Mouse (Mus musculus) MEL (cell line): Measurements from ENCODE around the gene Impad1.

Experiments
- CHD2 ChIP-seq: IDR thresholded peaks from 2 replicates; pipeline ENCODE4 v1.6.1; 2011; ENCODE audit warnings: low read length, improper control_type of control experiment
- CTCF ChIP-seq, 3 experiments: IDR thresholded peaks in 2 of 3; conservative IDR thresholded peaks in 1 of 3; 2 replicates each; pipeline ENCODE4 v1.5.1; 2011 to 2012; ENCODE audit warnings: low read length in 3 of 3, low read depth in 2 of 3, mild to moderate bottlenecking in 2 of 3, improper control_type of control experiment in 1 of 3, inconsistent platforms in 1 of 3, mixed read lengths in 1 of 3, moderate library complexity in 1 of 3; ENCODE audit not compliant: control insufficient read depth in 1 of 3, insufficient read depth in 1 of 3, poor library complexity in 1 of 3, severe bottlenecking in 1 of 3
- E2F4 ChIP-seq: IDR thresholded peaks from 2 replicates; pipeline ENCODE4 v1.6.1; 2011; ENCODE audit warnings: low read depth, low read length, improper control_type of control experiment, borderline replicate concordance
- ELF1 ChIP-seq: IDR thresholded peaks from 2 replicates; pipeline ENCODE4 v1.6.1; 2014; ENCODE audit warnings: low read depth, mild to moderate bottlenecking, inconsistent platforms, low read length, improper control_type of control experiment, moderate library complexity
- EP300 ChIP-seq, 2 experiments: IDR thresholded peaks; 2 replicates each; pipeline ENCODE4 v1.6.1; 2011; ENCODE audit warnings: improper control_type of control experiment in 2 of 2, low read length in 2 of 2, low read depth in 1 of 2, mild to moderate bottlenecking in 1 of 2
- JUND ChIP-seq: IDR thresholded peaks from 2 replicates; pipeline ENCODE4 v1.6.1; 2011; ENCODE audit warnings: low read depth, mild to moderate bottlenecking, improper control_type of control experiment, low read length
- MAX ChIP-seq: IDR thresholded peaks from 2 replicates; pipeline ENCODE4 v1.6.1; 2011; ENCODE audit warnings: low read length, improper control_type of control experiment
- MYB ChIP-seq: IDR thresholded peaks from 2 replicates; pipeline ENCODE4 v1.6.1; 2011; ENCODE audit warnings: mild to moderate bottlenecking, low read depth, low read length, improper control_type of control experiment
- POLR2A ChIP-seq, 2 experiments: IDR thresholded peaks; 2 replicates each; pipeline ENCODE4 v1.6.1; 2011 to 2012; ENCODE audit warnings: low read length in 2 of 2, mild to moderate bottlenecking in 2 of 2, control low read depth in 1 of 2, improper control_type of control experiment in 1 of 2, low read depth in 1 of 2, moderate library complexity in 1 of 2; ENCODE audit not compliant: control insufficient read depth in 1 of 2, insufficient read depth in 1 of 2, poor library complexity in 1 of 2
- POLR2AphosphoS2 ChIP-seq: IDR thresholded peaks from 2 replicates; pipeline ENCODE4 v1.6.1; 2011; ENCODE audit warnings: low read length, improper control_type of control experiment
- TAL1 ChIP-seq: IDR thresholded peaks from 2 replicates; pipeline ENCODE4 v1.6.1; 2012; ENCODE audit warnings: mild to moderate bottlenecking, inconsistent platforms, low read length, moderate library complexity, mixed read lengths
- TBP ChIP-seq: IDR thresholded peaks from 2 replicates; pipeline ENCODE4 v1.8.0; 2011; ENCODE audit warnings: low read depth, low read length, improper control_type of control experiment
- USF1 ChIP-seq: IDR thresholded peaks from 2 replicates; pipeline ENCODE4 v1.6.1; 2014; ENCODE audit warnings: low read depth, mild to moderate bottlenecking, inconsistent platforms, low read length, improper control_type of control experiment, moderate library complexity
- ZNF384 ChIP-seq: IDR thresholded peaks from 2 replicates; pipeline ENCODE4 v1.6.1; 2012; ENCODE audit warnings: low read depth, mild to moderate bottlenecking, inconsistent platforms, low read length, improper control_type of control experiment

GRCm38 (mm10) chr4:4717763-4718347 lies 75.3 kb downstream of the Impad1 start:
- TF ChIP-seq POLR2AphosphoS2 (no peak), ELF1 (no peak), MAX (no peak), CTCF (IDR thresholded peaks at IDR 0.05 in 2 of 3, conservative IDR thresholded peaks at IDR 0.05 in 1 of 3; ENCODE audit: control insufficient read depth in 1 of 3, insufficient read depth in 1 of 3, low read depth in 2 of 3, low read length in 3 of 3, poor library complexity in 1 of 3, severe bottlenecking in 1 of 3) (no peak), TAL1 (no peak), MYB (no peak), E2F4 (no peak), CHD2 (no peak), TBP (no peak), POLR2A (IDR thresholded peaks at IDR 0.05; ENCODE audit: control insufficient read depth in 1 of 2, insufficient read depth in 1 of 2, low read depth in 1 of 2, low read length in 2 of 2, poor library complexity in 1 of 2) (no peak), JUND (no peak), EP300 (IDR thresholded peaks at IDR 0.05; ENCODE audit: low read depth in 1 of 2, low read length in 2 of 2) (no peak), USF1 (no peak), ZNF384 (no peak)
